Mouse (Mus musculus): ENCODE measurements around the gene Rbm20. TPM values are rescaled to one million over a fixed set of nuclear protein-coding genes. Genes with fewer than 3 reads are reported as not detected.

Gene Rbm20
- polyA plus RNA-seq (2015; fragmentation: Nextera tagmentation; extraction: Ambion mirVana): 0.59 and 0.96 TPM in 2 replicates

DNA sequence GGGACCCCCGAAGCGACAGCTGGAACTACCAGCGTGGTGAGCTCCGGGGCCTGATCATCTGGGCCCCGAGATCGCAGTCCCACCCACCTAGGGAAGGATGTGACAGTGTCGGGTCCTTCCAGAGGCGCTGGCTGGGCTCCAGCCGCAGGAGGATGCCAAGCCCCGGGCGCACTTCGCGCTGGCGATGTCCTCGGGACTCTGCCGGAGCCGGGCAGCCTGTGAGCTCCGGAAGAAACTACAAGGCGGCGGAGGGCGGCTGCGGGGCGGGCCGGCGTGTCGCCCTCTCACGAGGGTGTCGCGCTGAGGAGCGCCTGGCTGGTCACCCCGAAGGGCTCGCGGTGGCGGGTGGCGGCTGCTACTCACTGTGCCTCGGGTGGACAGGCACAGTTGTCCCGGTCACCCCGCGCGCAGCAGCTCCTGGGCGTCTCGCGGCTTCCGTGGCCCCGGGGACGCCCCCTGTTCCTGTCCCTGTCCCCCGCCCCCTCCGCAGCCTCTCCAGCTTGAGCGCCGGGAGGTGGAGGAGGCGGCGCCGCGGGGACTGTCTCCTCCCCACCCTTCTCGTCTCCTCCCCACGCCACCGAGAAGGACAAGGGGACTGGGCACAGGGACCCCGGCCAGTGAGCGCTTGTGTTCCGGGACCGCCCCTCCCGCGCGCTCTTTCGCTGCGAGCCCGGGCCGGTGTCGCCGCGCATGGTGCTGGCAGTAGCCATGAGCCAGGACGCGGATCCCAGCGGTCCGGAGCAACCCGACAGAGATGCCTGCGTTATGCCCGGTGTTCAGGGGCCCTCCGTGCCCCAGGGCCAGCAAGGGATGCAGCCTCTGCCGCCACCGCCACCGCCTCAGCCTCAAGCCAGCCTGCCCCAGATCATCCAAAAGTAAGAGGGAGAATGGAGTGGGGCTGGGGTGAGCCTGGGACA lies at the start of gene Rbm20:
Gene Rbm20, plus strand, starts transcription at position 589 of the 917 bp plus-strand sequence.
- peak within 1 kb of the TSS; percentile 99 for H3K4me2 ChIP-seq
- peak within 1 kb of the TSS; percentile 0 for H3K9ac ChIP-seq
- H3K36me3 ChIP-seq: no peaks in the 10 kb centered on the region
- H3K27ac ChIP-seq: no peak within 1 kb of the TSS
- peak; percentile 35; the same call in 1 of the 2 replicates for ATAC-seq (ENCODE audit: insufficient read depth, low FRiP score, low read depth)
- H3K4me1 ChIP-seq: peaks cover 10% of the 10 kb centered on the region
- H3K4me3 ChIP-seq (replicated peaks): peak within 1 kb of the TSS; percentile 59
- H3K27me3 ChIP-seq (replicated peaks): peaks cover 55% of the 10 kb centered on the region
- WGBS: under 1% methylated on average over 81 of the region's 82 CpGs
- H3K9me3 ChIP-seq: no peaks in the 10 kb centered on the region

DNA sequence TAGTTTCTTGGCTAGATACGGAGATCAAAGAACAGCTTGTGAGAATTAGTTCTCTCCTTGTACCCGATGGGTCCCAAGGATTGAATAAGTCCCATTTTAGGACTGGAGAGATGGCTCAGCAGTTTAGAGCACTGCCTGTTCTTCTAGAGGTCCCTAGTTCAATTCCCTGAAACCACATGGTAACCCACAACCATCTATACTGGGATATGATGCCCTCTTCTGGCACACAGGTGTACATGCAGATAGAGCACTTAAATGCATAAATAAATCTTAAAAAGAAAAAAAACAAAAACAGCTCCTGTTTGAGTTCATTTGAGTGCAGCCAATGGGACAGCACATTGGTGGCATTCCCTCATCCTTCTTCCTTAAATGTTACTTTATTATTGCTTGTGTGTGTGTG lies 39.1 kb upstream of the Rbm20 start:
- no peak for ATAC-seq (ENCODE audit: insufficient read depth, low FRiP score, low read depth)
- H3K4me1 ChIP-seq: no peaks in the 10 kb centered on the region
- H3K36me3 ChIP-seq: peaks cover 48% of the 10 kb centered on the region
- no peak overlapping the region for H3K27ac ChIP-seq
- no peak overlapping the region for H3K9ac ChIP-seq
- 94% methylated on average over 2 of the region's 2 CpGs for WGBS
- H3K27me3 ChIP-seq (replicated peaks): no peaks in the 10 kb centered on the region
- no peak overlapping the region for H3K4me2 ChIP-seq
- no peaks in the 10 kb centered on the region for H3K9me3 ChIP-seq
- H3K4me3 ChIP-seq (replicated peaks): no peak overlapping the region

- peaks cover 51% of the 10 kb centered on the region for H3K36me3 ChIP-seq
- ATAC-seq (ENCODE audit: insufficient read depth, low FRiP score, low read depth): no peak
These were observed 38.4 kb upstream of the Rbm20 start for GRCm38 (mm10) chr19:53638727-53639126.

DNA sequence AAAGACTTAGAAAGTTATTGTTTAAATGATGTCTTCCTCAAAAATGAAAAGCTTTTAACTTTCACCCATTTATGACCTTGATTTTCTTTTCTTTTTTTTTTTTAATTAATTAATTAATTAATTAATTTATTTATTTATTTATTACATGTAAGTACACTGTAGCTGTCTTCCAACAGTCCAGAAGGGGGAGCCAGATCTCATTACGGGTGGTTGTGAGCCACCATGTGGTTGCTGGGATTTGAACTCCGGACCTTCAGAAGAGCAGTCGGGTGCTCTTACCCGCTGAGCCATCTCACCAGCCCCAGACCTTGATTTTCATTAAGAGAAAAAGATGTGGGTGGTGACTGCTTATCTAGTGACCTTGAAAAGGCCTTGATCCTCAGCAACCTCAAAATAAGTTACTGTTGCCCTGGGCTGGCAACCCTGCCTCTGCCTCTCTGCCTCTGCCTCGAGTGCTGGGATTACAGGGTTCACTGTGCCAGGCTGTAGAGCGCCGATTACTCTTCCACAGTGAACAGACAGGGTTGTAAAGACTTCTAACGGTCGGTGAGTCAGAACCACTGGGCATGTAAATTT lies 33.0 kb upstream of the Rbm20 start:
- Histone ChIP-seq H3K4me3 (replicated peaks) (no peak overlapping the region), H3K27ac (no peak overlapping the region), H3K36me3 (peaks cover 36% of the 10 kb centered on the region), H3K4me2 (no peak overlapping the region), H3K27me3 (replicated peaks) (no peaks in the 10 kb centered on the region), H3K9ac (no peak overlapping the region), H3K9me3 (no peaks in the 10 kb centered on the region), H3K4me1 (no peaks in the 10 kb centered on the region)
- 90% methylated on average over 9 of the region's 9 CpGs for WGBS
- no peak for ATAC-seq (ENCODE audit: insufficient read depth, low FRiP score, low read depth)

More at GRCm38 (mm10) chr19:53638727-53639126, 38.4 kb upstream of the Rbm20 start:
- Histone ChIP-seq H3K4me1 (no peaks in the 10 kb centered on the region), H3K9ac (no peak overlapping the region), H3K4me2 (no peak overlapping the region), H3K4me3 (replicated peaks) (no peak overlapping the region), H3K27me3 (replicated peaks) (no peaks in the 10 kb centered on the region), H3K9me3 (no peaks in the 10 kb centered on the region), H3K27ac (no peak overlapping the region)
- 90% methylated on average over 8 of the region's 8 CpGs for WGBS

GRCm38 (mm10) chr19:53647301-53647700 lies 29.8 kb upstream of the Rbm20 start:
- ATAC-seq (ENCODE audit: insufficient read depth, low FRiP score, low read depth): no peak
- no peaks in the 10 kb centered on the region for H3K27me3 ChIP-seq (replicated peaks)
- no peak overlapping the region for H3K9ac ChIP-seq
- H3K4me3 ChIP-seq (replicated peaks): no peak overlapping the region
- no peak overlapping the region for H3K4me2 ChIP-seq
- H3K4me1 ChIP-seq: peaks cover 8% of the 10 kb centered on the region
- H3K9me3 ChIP-seq: no peaks in the 10 kb centered on the region
- 82% methylated on average over 9 of the region's 9 CpGs for WGBS
- H3K27ac ChIP-seq: no peak overlapping the region
- H3K36me3 ChIP-seq: peaks cover 17% of the 10 kb centered on the region

- H3K36me3 ChIP-seq: peaks cover 15% of the 10 kb centered on the region; the same call in 1 of the 2 replicates
- H3K27ac ChIP-seq: no peak overlapping the region
- H3K9me3 ChIP-seq: no peaks in the 10 kb centered on the region
- WGBS: 34% methylated on average over 5 of the region's 5 CpGs
- no peak for ATAC-seq (ENCODE audit: insufficient read depth, low FRiP score, low read depth)
- no peak overlapping the region for H3K4me2 ChIP-seq
- H3K9ac ChIP-seq: no peak overlapping the region
- no peak overlapping the region for H3K4me3 ChIP-seq (replicated peaks)
- peaks cover 8% of the 10 kb centered on the region for H3K4me1 ChIP-seq
- H3K27me3 ChIP-seq (replicated peaks): no peaks in the 10 kb centered on the region
These were observed 29.1 kb upstream of the Rbm20 start for GRCm38 (mm10) chr19:53648056-53648455.

GRCm38 (mm10) chr19:53648802-53649236 lies 28.3 kb upstream of the Rbm20 start:
- H3K27ac ChIP-seq: no peak overlapping the region

GRCm38 (mm10) chr19:53649361-53649760 lies 27.7 kb upstream of the Rbm20 start:
- H3K27ac ChIP-seq: no peak overlapping the region
- 83% methylated on average over 6 of the region's 6 CpGs for WGBS
- no peak for ATAC-seq (ENCODE audit: insufficient read depth, low FRiP score, low read depth)
- no peaks in the 10 kb centered on the region for H3K9me3 ChIP-seq
- H3K4me1 ChIP-seq: peaks cover 10% of the 10 kb centered on the region
- H3K36me3 ChIP-seq: peaks cover 11% of the 10 kb centered on the region; the same call in 1 of the 2 replicates
- H3K9ac ChIP-seq: no peak overlapping the region
- H3K4me3 ChIP-seq (replicated peaks): no peak overlapping the region
- no peak overlapping the region for H3K4me2 ChIP-seq
- no peaks in the 10 kb centered on the region for H3K27me3 ChIP-seq (replicated peaks)

More at GRCm38 (mm10) chr19:53648802-53649236, 28.3 kb upstream of the Rbm20 start:
- Histone ChIP-seq H3K9ac (no peak overlapping the region), H3K9me3 (no peaks in the 10 kb centered on the region), H3K4me2 (no peak overlapping the region), H3K27me3 (replicated peaks) (no peaks in the 10 kb centered on the region), H3K4me3 (replicated peaks) (no peak overlapping the region), H3K4me1 (peaks cover 10% of the 10 kb centered on the region), H3K36me3 (peaks cover 11% of the 10 kb centered on the region; the same call in 1 of the 2 replicates)
- 41% methylated on average over 10 of the region's 10 CpGs for WGBS
- peak; percentile 47; the same call in 1 of the 2 replicates for ATAC-seq (ENCODE audit: insufficient read depth, low FRiP score, low read depth)

DNA sequence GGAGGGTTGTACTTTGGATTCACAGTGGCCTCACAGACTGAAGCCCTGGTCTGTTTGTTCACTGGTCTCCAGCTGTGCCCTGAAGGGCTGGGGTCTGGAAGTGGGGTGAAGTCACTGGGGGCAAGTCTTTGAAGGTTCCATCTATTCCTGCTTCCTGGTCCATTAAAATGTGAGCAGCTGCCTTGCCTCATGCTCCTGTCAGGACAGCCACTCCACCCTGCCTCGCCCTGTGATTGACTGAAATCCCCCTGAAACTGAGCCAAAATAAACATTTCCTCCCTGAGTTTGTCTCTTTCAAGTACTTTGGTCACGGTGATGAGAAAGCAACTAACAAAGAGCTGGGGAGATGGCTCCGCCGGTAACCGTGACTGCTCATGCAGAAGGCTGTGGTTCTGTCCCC lies 27.3 kb upstream of the Rbm20 start:
- H3K4me2 ChIP-seq: no peak overlapping the region
- H3K9me3 ChIP-seq: no peaks in the 10 kb centered on the region

GRCm38 (mm10) chr19:53650921-53651320 lies 26.2 kb upstream of the Rbm20 start:
- H3K27me3 ChIP-seq (replicated peaks): no peaks in the 10 kb centered on the region
- 73% methylated on average over 7 of the region's 7 CpGs for WGBS
- H3K9me3 ChIP-seq: no peaks in the 10 kb centered on the region
- no peak overlapping the region for H3K9ac ChIP-seq
- H3K4me2 ChIP-seq: no peak overlapping the region
- peaks cover 3% of the 10 kb centered on the region; the same call in 1 of the 2 replicates for H3K36me3 ChIP-seq
- no peak for ATAC-seq (ENCODE audit: insufficient read depth, low FRiP score, low read depth)
- H3K4me1 ChIP-seq: peaks cover 10% of the 10 kb centered on the region
- H3K4me3 ChIP-seq (replicated peaks): no peak overlapping the region
- H3K27ac ChIP-seq: no peak overlapping the region

More for the DNA sequence above, 27.3 kb upstream of the Rbm20 start:
- no peak overlapping the region for H3K4me3 ChIP-seq (replicated peaks)
- peak; percentile 24; the same call in 1 of the 2 replicates for ATAC-seq (ENCODE audit: insufficient read depth, low FRiP score, low read depth)
- H3K9ac ChIP-seq: no peak overlapping the region
- 28% methylated on average over 5 of the region's 5 CpGs for WGBS
- H3K27me3 ChIP-seq (replicated peaks): no peaks in the 10 kb centered on the region
- peaks cover 11% of the 10 kb centered on the region; the same call in 1 of the 2 replicates for H3K36me3 ChIP-seq
- H3K27ac ChIP-seq: no peak overlapping the region
- H3K4me1 ChIP-seq: peaks cover 10% of the 10 kb centered on the region

DNA sequence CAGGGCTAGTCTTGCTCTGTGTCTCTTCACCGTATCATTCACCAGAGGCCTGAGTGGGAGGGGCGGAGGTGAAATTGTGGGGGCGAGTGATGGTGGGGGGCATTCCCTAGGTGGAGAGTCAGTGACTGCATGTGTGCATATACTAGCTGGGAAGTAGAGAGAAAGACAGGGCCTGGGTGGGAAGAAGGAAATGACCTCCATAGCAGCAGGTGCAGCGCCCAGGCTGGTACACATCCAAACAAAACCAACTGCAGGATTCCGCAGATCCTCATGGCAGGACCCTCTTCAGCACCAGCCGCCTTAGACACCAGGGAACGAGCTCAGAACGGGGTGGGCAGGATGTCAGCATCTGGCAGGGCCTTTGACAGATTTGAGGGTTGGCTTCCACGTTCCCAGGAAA lies 24.8 kb upstream of the Rbm20 start:
- Histone ChIP-seq H3K4me3 (replicated peaks) (no peak overlapping the region), H3K9me3 (no peaks in the 10 kb centered on the region), H3K36me3 (no peaks in the 10 kb centered on the region), H3K27me3 (replicated peaks) (no peaks in the 10 kb centered on the region), H3K9ac (no peak overlapping the region), H3K27ac (no peak overlapping the region), H3K4me1 (peaks cover 10% of the 10 kb centered on the region), H3K4me2 (no peak overlapping the region)
- ATAC-seq (ENCODE audit: insufficient read depth, low FRiP score, low read depth): no peak
- 65% methylated on average over 9 of the region's 9 CpGs for WGBS
